Mouse (Mus musculus) liver, adult (tissue): Measurements from ENCODE around the gene Xrcc1.

Experiments used
- GATA4 ChIP-seq: IDR thresholded peaks from 2 replicates; pipeline ENCODE4 v1.6.1; 2014; ENCODE audit warnings: mild to moderate bottlenecking, low read length; ENCODE audit not compliant: insufficient replicate concordance

Gene Xrcc1

DNA sequence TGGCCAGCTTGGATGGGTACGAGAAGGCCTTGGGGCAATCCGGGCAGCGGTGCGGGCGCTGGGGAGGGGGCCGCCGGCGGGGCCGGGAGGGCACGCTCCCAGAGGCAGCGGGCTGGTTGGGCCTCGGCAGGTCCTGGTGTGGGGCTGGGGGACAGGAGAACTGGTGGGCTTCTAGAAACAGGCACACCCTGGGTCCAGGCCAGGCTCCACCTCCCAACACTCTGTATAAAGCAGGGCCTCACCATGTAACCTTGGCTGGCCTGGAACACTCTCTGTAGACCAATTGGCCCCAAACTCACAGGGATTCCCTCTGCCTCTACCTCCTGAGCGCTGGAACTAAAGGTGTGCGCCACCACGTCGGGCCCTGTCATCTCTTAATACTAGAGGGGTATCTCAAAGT, 39.9 kb downstream of the Xrcc1 start:
- no peak for TF ChIP-seq GATA4

GRCm38 (mm10) chr7:24586828-24587227, 40.7 kb downstream of the Xrcc1 start:
- TF ChIP-seq GATA4 = no peak

DNA sequence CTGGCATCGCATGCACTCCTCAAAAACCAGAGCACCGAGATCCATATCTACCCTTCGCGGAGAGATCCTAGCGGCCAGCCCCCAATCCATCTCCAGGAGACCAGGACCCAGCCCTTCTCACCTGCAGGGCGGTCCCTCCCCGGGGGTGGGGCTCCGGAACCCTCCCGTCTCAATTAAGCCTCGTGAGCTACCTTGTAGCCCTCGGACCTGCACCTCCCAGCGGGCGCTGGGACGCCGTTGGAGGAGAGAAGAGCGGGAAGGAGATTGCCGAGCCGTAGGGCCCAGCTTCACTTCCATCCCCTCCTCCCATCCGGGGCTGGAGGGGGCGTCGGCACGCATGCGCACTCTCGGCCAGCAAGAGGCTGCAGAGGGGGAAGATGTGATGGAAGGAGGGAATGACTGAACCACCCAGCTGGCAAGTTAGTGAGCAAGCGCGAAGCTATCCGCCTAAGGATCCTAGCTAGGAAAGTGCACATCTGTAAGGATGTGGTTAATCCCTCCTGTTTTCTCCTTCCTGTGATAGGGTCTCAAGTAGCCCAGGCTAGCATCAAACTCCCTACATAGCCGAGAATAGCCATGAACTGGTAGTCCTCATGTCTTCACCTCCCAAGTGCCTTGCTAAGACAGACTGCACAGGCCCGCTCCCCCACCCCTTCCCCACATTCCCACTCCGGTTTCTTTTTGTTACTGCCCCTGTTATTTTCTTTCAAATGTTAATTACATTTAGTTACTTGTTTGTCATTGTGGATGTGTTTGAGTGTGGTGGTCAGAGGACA, 41.4 kb downstream of the Xrcc1 start, which contains the start of the genes Ethe1 and Zfp575:
TSS of gene Ethe1 (plus strand) at position 214 of the 776 bp plus-strand sequence.
TSS of gene Zfp575 (minus strand) at position 312 of the 776 bp plus-strand sequence.
- TF ChIP-seq GATA4 = no peak

DNA sequence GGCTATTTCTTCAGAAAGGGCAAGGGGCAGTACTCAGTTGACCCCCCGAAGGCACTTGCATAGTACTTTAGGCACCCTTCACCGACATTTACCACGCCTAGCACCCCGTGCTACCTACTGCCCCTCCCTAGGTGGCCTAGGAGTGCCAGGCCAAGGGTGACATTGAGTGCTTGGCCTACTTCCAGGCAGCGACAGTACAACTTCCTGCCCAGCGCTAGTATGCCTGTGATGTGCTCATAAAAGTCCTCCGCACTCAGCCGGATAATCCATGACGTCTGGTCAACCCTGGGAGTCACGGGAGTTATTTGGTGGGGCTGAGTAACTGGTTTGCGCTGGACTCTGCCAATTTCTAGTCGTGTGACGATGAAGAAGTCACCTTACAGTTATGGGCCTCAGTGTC, 42.2 kb downstream of the Xrcc1 start:
- no peak for TF ChIP-seq GATA4

DNA sequence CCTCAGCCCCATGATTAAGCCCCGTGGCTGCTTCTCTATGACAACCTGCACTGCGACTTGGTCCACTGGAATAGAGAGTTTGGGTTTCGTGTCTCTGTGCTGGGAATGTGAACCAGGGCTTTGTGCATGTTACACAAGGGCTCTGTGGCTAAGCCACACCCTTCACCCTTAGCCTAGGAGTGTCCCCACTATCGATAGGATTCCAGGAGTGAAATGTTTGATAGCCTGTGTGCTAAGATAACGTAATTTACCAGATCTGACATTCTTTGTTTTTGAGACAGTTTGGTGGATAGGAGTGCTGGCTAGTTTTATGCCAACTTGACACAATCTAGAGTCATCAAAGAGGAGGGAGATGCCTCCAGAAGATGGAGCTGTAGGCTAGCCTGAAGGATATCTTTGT, 45.6 kb downstream of the Xrcc1 start:
- no peak for TF ChIP-seq GATA4

DNA sequence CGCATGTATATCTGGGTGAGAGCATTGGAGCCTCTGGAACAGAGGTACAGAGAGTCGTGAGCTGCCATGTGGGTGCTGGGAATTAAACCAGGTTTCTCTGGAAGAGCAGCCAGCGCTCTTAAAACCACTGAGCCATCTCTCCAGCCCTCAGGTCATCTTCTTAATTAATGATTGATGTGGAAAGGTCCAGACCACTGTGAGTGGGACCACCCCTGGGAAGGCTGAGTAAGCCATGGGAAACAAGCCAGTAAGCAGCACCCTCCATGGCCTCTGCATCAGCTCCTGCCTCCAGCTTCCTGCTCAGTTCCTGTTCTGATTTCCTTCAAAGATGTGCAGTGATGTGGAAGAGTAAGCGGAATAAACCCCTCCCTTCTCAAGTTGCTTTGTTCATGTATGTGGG, 46.1 kb downstream of the Xrcc1 start:
- TF ChIP-seq GATA4 = no peak

- no peak for TF ChIP-seq GATA4
Measured at GRCm38 (mm10) chr7:24592781-24593180, 46.7 kb downstream of the Xrcc1 start.

- no peak for TF ChIP-seq GATA4
Measured at GRCm38 (mm10) chr7:24593621-24594308, 47.7 kb downstream of the Xrcc1 start.

DNA sequence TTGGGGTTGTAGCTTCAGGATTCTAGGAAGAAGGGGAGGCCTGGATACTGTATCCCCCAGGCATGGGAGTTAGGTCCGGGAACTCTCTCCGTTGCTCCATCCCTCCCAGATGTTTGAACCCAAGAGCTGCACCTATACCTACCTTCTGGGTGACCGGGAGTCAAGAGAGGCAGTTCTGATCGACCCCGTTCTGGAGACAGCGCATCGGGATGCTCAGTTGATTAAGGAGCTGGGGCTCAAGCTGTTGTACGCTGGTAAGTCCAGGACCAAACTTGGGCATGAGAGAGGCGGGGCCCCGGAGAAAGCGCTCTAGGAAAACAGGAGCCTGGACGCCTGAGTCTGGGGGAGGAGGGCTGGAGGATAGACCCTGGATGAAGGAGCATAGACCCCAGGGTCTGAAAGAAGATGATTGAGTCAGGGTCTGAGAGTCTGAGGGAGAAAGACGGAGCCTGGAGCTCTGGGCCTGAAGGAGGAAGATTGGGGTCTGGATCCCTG, 48.3 kb downstream of the Xrcc1 start:
- no peak for TF ChIP-seq GATA4

DNA sequence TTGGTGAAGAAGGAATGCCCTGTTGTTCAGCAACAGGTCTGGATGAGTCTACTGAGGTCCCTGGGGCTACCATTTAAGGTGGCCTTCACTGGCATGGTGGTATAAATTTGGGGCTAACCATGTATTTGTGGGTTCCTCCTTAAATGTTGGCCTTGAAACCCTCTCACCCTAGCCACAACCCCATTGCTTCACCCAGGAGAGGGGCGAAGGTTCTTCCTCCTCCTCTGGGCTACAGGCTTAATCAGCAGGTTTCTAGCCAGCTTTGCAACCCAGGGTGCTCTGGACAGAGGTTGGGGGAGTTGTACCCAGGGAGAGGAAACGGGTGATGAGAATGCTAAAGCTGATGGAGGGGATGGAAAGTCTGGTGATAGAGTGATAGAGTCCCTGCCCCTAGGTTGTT, 49.4 kb downstream of the Xrcc1 start:
- no peak for TF ChIP-seq GATA4

GRCm38 (mm10) chr7:24598121-24598520, 52.0 kb downstream of the Xrcc1 start:
- no peak for TF ChIP-seq GATA4

DNA sequence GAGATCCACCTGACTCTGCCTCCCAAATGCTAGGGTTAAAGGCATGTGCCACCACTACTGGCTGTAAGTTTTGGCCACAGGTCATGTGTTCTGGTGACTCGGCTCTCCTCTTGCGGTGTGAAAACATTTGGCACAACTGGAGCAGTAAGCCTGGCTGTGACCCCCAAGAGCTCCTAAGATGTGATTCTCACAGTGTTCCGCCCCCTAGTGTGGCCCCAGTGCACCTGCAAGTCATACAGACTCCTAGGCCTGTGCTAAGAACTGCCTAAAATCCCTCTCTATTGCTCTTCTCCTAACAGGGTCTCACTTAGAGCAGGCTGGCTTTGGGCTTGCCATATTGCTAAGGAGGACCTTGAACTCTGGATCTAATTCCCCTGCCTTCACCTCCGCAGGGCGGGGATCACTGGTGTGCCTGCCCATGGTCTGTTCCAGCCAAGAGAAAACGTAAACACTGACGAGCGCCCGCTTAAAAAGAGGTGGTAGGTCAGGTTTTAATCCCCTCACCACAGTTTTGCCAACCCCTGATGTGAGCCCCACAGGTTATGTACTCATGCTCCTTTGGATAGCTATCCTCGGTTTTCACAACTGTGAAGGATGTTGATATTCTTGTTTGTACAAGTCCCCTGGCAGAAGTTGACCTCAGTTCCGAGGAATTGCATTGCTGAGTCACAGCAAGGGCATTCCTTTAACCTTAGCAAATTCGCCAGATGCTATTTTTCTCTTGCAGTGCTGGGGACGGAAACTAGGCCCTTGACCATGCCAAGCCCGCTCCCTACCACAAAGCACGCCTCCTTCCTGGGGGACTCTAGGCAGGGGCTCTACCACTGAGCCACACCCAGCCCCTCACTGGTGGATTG, 53.4 kb downstream of the Xrcc1 start:
- no peak for TF ChIP-seq GATA4

GRCm38 (mm10) chr7:24600941-24601597, 55.0 kb downstream of the Xrcc1 start:
- peak; percentile 66; the same call in 1 of the 2 replicates for TF ChIP-seq GATA4

- TF ChIP-seq GATA4 = no peak
Measured at GRCm38 (mm10) chr7:24605561-24605960, 59.5 kb downstream of the Xrcc1 start.

DNA sequence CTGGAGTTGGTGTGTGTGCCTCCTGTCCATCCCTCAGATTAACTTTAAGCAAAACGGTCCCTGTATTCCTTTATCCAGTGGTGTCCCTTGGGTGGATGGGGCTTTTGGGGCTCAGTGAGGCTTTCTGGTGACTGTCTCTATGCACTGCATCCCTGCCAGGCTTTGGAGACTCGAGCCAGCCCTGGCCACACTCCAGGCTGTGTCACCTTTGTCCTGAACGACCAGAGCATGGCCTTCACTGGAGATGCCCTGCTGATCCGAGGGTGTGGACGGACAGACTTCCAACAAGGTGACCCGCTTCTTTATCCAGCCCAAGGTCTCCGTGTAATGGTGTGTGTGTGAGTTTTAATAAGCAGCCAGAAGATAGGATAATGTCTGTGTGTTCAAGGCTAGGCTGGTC, 60.0 kb downstream of the Xrcc1 start:
- peak; percentile 12; the same call in 1 of the 2 replicates for TF ChIP-seq GATA4
